Mouse (Mus musculus): ENCODE data around the gene Fam129a.

Gene Fam129a

DNA sequence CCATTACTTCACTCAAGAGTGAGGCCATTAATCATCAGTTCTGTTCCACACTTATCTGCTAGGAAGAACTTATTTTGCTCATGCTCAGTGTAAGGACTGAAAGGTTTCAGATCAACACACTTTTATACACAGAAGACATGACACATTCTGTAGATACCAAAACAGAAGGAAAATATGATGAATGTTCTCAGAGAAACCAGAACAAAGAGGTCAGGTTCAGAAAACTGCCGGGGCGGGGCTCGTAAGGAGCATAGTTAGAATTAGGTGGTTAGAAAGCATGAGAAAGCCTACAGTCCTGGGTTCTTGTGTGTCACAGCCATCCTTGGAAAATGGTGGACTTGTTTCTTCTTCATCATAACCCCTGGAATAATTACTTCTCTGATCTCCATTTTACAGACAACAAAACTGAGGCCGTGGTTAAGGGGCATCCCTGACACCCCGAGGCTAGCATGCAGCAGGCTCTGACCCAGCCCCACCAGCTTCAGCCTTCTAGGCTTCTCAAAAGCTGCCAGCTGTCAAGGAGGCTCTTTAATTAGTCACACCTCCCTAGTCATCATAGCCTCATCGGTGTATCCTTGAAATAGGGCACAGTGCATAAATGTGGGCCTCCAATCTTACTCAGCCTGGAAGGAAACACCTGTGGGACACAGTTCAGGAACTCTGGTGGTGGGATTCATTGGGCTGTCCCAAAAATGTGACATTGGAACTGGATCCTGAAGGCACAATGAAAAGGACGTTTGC, 127.1 kb downstream of the Fam129a start:
- DNase-seq (ENCODE audit: low spot score) = no peak

DNA sequence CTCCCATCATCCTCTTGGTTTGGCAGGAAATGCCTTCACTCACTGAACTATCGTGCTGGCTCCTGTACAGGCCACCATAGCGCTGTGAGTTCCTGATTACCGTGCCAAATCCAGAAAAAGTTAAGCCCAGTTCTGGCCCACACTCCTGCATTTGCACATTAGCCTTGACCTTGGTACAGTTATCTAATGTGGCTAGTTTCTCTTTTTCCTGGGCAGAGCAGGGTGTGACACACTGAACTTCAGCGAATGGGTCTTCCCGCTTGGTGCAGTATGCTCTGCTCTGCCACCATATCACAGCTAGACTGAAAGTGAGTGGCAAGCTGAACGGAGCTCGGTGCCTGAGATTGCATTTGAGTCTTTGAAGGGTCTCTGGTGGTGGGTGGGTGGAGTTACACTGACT, 128.4 kb downstream of the Fam129a start:
- no peak for DNase-seq (ENCODE audit: low spot score)

DNA sequence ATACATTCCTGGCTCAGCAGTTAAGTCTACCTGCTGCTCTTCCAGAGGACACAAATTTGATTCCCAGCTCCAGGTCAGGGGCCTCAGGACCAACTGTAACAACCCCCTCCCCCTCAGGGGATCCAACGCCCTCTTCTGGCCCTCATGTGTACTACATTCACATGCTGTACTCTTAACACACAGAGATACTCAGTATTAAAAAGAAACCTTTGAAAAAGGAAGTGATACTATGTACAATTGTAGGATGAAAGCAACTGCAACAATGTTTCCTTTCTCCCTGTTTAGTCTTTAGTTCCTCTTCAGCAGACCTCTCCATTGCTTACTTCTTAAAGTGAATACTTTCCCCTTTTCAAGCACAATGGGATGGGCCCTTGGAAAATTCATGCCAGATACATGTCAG, 131.8 kb downstream of the Fam129a start:
- no peak for DNase-seq (ENCODE audit: low spot score)

DNA sequence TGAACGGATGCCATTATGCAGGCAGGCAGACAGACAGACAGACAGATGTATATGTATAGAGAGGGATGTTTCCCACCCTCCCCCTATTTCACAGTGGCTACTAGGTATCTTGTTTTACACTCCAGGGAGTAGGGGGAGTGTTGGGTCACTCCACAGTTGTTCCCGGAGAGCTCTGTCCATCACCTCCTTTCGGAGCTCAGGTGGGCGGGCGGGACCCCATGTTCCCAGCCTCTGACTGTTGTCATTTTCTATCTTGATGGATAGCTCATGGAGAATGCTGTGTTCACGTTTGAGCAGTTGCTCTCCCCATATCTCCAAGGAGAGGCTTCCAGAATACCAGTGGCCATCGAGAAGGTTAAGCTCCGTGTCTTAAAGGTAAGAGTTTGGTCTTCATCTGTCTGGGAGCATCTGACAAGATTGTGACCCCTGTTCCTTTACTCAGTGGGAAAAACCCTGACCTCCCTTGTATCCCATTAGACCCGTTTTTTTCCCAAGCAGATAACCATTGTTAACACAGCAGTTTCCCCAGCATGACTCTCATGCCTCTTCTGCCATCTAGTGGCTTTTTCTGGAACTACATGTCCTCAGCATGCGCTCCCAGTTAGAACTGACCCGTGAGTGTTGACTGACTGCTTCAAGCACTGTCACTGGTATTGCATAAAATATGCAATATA, 134.9 kb downstream of the Fam129a start:
- peak; percentile 79 for DNase-seq (ENCODE audit: low spot score)

- no peak for DNase-seq (ENCODE audit: low spot score)
Observed at GRCm38 (mm10) chr1:151706397-151706752, 135.4 kb downstream of the Fam129a start.

- DNase-seq (ENCODE audit: low spot score) = no peak
Observed at GRCm38 (mm10) chr1:151708966-151709733, 138.2 kb downstream of the Fam129a start.

DNA sequence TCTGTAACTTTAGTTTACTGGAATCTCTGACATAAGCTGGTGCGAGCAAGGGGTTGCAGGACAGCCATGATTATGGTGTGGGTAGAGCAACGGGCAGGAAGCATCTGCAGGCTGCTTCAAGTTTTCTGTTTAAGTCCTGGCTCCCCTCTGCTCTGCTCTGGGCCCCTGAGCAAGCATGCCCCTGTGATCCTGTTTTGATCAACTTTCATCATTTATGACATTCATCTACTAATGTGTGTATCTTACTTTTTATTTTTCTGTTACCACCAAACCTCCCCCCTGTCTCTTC, 138.7 kb downstream of the Fam129a start:
- peak; percentile 14 for DNase-seq (ENCODE audit: low spot score)

GRCm38 (mm10) chr1:151710424-151711055, 139.6 kb downstream of the Fam129a start:
- DNase-seq (ENCODE audit: low spot score) = no peak

GRCm38 (mm10) chr1:151711062-151711461, 140.1 kb downstream of the Fam129a start:
- peak; percentile 7 for DNase-seq (ENCODE audit: low spot score)

DNA sequence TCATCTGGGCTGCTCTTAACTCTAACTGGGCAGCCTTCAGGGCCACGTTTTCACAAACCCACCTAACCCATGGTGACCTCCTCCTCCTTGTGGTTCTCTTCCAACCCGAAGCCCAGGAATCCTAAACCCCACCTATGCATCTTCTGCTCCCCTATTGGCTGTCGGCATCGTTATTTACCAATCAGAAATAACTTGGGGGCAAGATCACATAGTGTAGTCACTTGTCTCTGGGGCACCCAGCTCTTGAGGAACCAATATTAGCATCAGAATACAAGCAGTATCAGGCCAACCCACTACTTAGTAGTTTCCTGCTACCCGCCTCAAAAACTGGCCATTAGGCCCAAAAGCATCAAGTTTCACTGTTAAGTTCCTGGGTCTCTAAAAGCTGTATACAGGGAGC, 141.7 kb downstream of the Fam129a start:
- no peak for DNase-seq (ENCODE audit: low spot score)

DNA sequence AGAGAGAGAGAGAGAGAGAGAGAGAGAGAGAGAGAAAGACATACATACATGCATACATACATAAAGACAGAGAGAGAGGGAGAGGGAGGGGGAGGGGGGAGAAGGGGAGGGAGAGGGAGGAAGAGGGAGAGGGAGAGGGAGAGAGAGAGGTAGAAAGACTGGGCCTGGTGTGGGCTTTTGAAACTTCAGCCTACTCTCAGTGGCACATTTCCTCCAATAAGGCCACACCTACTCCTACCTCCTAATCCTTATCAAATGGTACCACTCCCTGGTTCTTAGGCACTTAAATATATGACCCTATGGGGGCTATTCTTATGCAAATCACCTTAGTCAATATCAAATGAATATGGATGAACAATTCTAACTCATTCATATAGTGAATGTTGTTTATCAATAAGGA, 142.6 kb downstream of the Fam129a start:
- DNase-seq (ENCODE audit: low spot score) = no peak

DNA sequence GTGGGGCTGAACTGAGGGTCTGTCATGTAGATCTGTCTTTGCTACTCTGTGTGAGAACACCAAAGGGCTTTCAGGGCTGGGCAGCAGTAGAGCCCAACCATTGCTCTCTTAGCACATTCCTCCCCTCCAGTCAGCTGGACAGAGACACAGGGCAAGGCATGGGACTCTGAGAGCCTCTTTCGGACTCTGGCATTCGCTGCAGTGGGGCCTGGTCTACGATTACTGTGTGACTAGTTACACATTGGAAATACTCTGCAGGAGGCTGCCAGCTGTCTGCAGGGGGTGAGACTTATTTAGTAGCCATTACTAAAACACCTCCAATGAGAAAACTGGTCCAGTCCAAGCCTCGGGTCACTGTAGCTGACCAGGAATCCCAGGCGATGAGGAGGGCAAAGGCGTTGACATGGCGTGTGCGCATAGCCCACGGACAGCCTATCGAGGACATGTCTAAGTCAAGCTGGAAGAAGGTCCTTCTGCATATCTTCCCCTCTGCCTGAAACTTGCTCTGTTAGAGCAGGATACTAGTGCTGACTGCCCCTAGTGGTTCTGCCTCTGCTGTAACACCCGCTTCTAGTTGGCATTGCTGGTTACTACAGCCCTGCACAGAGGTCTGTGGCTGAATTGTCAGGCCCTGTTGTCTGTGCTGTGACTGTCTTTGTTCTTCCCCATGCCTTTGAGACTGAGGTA, 145.2 kb downstream of the Fam129a start:
- no peak for DNase-seq (ENCODE audit: low spot score)

DNA sequence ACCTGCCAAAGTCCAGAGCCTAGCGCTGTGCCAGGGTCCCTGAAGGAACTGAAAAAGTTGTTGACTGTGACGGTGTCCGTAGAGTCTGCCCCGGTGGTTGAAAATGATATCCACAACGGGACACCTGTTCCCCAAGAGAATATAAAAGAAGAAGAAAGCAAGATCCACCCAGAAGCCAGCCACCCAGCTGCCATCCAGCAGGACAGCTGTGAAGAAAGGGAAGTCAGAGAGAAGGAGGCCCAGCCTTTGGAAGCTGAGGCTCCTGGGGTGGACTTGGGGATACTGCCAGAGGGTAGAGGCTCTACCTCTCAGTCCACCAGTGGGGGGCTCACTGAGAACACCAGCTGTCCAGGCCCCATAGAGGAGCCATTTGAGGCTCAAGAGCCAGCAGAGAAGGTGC, 146.6 kb downstream of the Fam129a start:
- no peak for DNase-seq (ENCODE audit: low spot score)

- no peak for DNase-seq (ENCODE audit: low spot score)
Observed at GRCm38 (mm10) chr1:151718575-151718974, 147.6 kb downstream of the Fam129a start.

DNA sequence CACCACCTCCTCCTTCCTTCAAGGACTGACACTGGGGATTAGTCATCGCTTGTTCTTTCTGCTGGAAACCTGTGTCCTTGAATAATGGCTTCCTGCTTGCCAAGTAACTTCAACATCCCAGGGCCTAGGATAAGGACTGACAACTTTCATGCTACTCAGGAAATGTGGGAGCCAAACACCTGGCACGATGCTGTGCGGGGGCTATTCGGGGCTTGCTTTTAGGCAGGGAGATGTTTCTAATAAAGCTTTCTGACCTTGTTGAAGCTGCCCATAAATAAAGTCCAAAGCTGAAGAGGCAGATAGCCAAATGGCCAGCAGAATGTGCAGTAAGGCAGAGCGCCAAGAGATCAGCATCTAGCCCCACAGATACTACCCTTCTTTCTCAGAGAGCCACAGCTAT, 148.9 kb downstream of the Fam129a start:
- DNase-seq (ENCODE audit: low spot score) = no peak

DNA sequence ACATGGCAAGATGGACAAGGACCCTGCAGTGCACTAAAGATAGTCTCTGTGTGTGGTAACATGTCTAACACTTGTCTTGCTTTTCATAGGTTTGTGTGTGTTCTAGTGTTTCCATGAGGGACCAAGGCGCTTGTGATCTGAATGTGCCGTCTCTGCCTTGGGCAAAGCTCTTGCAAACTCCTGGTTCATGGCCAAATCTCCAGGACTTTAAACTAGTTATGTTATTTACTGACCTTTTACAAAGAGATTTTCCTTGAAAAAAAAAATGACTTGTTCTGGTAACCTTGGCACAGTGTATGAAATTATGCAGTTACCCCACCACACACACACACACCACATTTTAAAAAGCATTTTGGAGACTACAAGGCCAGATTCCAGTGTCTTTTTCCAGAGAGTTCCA, 149.6 kb downstream of the Fam129a start:
- no peak for DNase-seq (ENCODE audit: low spot score)

GRCm38 (mm10) chr1:151721357-151721983, 150.5 kb downstream of the Fam129a start:
- DNase-seq (ENCODE audit: low spot score) = no peak

- DNase-seq (ENCODE audit: low spot score) = no peak
Observed at GRCm38 (mm10) chr1:151723771-151724170, 152.8 kb downstream of the Fam129a start.

GRCm38 (mm10) chr1:151725590-151725989, 154.6 kb downstream of the Fam129a start:
- no peak for DNase-seq (ENCODE audit: low spot score)

DNA sequence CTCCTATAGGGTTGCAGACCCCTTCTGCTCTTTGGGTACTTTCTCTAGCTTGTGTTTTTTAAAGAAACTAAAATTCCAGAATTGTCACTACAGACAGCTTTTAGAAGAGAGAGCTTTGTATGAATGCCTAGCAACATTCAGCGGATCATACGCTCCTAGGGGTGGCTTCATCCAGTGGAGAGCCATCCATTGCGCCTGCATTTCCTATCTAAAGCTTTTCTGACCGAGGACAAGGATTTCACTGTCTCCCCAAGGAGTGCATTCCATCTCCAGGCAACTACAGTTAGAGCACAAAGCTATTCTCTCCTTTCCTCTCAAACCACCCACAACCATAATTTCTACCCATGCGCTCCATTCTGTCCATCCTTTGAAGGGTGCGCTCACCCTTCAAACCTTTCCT, 155.4 kb downstream of the Fam129a start:
- DNase-seq (ENCODE audit: low spot score) = no peak

DNA sequence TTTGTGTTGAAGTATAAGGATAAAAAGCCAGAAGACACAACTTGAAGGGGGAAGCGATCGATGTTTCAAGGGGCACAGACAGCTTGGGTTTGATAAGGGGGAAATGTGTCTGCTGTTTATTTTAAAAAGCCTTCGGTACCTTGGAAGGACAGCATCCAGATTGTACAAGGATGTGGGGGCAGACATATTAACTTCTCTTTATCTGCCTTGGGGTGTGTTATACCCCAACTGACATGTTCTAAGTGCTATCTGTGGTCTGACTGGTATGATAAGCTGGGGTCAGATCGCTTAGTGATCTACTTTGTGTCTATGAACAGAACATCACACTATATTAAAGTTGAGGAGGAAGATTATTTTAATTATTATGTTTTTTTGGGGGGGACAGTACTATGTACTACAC, 157.2 kb downstream of the Fam129a start:
- DNase-seq (ENCODE audit: low spot score) = no peak

- no peak for DNase-seq (ENCODE audit: low spot score)
Observed at GRCm38 (mm10) chr1:151737146-151737545, 166.2 kb downstream of the Fam129a start.
